Mouse (Mus musculus): ENCODE data around the gene Gm3646.

Gm3646 gene

DNA sequence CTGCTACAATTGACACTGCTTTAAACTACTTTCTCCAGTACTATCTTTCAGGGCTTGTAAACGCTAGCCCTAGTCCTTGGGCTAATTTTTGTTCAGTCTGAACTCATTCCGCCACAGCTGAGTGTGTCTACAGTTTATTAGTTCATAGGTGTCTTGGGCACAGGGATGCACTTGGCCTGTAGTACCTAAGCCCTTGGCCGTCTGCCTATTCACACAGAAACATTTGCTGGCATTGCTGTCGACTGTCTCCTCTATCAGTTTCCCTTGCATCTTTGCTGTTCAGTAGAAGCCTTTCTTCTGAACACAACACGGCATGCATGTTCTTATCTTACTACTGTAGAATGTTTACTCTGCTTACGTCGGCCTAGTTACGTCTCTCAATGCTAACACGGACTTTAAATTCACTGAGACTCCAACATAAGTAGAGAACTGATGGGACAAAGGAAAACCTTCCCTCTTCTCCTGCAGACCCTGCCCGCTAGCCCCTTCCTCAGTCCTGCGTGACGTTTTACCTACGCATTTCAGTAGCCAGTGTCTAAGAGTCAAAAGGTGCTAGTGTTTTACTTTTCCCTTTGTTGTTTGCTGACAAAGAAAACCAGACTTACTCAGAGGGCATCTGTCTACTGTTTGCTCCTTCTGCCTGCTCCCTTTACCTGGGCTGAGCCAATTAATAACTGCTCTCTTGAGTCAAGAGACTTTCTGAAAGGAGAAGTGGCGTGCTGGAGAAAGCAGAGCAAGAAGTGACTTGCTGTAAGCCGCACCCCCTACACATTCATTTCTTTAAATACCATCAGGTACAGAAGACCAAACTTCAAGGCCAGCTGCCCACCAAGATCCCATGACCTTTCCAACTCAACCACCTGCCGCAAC is 25.8 kb downstream of the Gm3646 start:
- no peak for DNase-seq (ENCODE audit: extremely low spot score)

DNA sequence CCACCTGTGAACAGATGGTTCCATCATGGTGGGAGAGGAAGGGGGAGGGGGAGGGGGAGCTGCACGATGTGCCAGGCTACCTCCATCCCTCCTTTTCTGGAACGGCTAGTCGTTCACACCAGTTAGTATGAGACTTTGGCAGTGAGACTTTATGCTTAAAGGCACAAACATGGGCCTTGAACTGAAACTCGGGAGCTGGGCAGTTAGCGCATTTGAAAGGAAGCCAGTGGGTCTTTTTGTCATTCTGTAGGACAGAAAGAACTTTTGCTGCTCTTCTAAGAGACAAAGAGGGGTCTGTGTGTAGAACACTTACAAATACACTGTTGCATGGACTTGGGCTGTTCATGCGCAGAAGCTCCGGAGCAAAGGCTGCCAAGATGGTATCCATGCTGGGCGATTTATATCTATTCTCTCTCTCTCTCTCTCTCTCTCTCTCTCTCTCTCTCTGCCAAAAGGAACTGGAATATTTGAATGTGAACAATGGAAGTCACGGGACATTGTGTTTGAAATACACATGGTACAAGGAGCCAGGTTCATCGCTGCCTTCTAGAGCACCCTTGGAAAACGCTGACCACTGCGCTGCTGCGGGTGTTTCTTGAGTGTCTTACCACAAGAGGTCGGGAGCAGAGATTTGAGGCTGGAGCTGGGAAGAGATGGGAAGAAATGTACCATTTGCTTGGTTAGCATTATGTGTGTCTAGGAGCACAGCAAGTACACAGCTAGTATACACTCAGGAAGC is 31.0 kb downstream of the Gm3646 start:
- DNase-seq (ENCODE audit: extremely low spot score) = no peak

DNA sequence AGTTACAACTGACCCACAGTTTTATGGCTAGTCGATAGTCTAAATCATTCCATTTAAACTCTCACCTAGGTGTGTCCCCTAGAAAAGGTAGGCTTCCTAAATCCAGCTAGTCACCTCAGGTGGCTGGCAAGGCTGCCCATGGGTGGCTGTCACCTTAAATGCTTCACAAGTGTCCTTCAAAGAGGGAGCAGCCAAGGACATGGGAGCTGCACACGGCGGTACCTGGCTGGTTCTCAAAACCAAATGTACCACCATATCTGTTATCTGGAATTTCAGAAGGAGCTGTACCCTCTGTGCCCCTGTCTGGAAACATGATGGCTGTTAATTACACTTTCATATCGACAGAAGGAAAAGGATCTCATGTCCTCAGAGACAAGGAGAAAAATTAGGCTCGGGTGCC is 31.6 kb downstream of the Gm3646 start:
- DNase-seq (ENCODE audit: extremely low spot score) = no peak

- peak; percentile 53 for DNase-seq (ENCODE audit: extremely low spot score)
Observed at GRCm38 (mm10) chr1:39772401-39773095, 32.6 kb downstream of the Gm3646 start.

- no peak for DNase-seq (ENCODE audit: extremely low spot score)
Observed at GRCm38 (mm10) chr1:39770436-39770835, 34.7 kb downstream of the Gm3646 start.

DNA sequence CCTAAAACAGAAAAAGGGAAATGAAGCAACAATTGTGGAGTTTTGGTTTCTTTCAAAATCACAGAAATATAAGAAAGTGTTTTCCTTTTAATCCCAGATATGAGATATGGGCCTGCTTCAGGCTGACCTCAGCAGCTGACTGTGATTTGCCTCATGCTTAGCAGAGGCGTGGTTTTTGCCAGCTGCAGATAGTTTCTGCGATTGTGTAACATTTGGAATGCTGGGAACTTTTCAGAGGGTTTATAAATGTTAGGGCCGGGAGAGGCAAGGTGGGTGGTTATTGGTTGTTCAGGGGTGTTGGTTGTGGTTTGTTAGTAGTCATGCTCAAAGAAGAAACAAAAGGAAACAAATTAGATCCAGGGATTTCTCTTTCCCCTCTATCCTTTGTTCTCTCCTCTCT is 37.1 kb downstream of the Gm3646 start:
- DNase-seq (ENCODE audit: extremely low spot score) = no peak

DNA sequence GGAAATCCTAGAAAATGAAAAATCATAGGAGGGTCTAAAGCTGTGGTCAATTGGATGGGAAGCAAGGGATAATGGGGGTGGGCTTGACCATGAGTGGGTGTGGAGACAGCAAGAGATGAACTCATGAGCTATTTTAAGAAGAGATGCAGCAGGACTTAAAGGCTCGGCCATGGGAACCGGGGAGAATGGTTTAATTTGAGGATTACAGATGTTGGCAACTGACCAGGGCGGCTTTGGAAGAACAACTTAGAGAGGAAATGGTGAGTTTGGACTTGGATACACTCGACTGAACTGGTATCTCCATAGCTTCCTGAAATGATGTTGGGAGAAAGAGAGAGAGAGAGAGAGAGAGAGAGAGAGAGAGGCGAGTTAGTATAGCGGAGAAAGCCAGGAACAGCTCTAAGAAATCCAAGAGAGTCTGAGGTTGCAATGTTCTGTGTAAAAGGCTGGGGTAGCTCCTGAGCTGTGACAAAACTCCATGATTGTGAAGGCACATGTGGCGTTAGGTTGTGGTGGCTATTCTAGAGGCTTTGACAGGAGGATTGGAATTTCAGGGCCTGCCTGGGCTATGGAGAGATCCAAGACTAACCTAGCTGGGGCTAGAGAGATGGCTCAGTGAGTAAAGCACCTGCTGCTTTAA is 39.2 kb downstream of the Gm3646 start:
- DNase-seq (ENCODE audit: extremely low spot score) = no peak

- peak; percentile 32 for DNase-seq (ENCODE audit: extremely low spot score)
Observed at GRCm38 (mm10) chr1:39762025-39762370, 43.1 kb downstream of the Gm3646 start.

- DNase-seq (ENCODE audit: extremely low spot score) = peak; percentile 78
Observed at GRCm38 (mm10) chr1:39761211-39762024, 43.7 kb downstream of the Gm3646 start.

DNA sequence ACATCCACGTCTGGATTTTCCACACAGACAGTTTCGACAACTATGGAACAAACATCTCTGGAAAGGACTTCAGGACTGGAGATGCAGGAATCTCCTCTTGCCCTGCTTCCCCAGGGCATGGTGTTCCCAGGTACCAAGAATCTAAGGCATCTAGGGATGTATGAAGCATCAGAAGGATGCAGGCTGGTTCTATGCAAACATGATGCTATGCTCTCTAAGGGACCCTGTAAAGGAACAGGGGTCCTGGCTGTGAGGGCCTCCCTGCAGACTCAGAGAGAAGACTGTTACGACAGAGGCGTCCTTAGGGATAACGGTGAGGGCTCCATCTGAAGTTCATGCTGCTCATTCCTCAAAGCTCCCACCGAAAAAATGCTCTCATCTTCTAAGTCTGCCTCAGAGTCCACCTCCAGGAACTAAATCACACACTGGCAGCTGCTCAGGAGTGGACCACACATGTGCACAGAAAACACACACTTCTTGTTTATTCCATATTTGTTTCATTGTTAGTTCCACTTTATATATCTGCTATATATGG is 44.9 kb downstream of the Gm3646 start:
- no peak for DNase-seq (ENCODE audit: extremely low spot score)

DNA sequence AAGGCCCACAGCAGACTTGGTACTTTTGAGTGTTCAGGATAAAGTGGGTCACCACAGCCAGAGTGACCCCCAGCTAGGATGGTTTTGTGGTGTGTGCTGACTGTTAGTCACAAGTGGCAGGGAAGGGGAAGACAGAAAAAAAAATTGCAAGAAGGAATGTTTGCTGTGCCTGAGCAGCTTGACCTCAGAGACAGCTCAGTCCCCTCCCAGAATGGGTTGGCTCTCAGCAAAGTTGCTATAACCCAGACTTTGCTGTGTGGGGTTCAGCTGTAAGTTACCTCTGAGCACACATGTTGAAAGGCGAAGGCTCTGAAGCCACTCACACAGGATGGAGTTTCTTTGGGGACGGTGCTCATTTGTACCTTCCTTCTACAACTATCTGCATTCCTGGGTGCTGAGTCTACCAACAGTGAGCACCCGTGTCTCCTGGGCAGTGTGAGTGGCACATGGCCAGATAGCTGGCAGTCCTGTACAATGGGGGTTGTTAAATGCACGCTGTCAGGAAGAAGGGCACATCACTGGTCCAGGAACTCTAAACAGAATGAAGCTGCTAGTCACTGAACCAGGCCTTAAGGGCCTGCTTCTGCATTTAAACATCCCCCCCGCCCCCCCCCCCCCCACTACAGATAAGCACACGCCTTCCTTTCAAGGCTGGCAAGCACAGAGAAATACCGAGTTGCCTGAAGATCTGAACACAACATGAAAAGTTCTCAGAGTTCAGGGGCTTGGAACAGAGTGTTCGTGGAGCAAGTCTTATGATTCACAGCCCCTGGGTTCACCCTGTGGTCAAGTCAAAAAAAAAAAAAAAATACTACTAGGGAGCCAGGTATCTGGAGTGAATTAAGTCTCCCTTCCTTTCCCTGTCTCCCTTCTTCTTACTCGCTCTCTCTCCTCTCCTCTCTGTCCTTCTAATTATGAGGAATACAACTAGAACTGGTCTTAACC is 45.6 kb downstream of the Gm3646 start:
- no peak for DNase-seq (ENCODE audit: extremely low spot score)

DNA sequence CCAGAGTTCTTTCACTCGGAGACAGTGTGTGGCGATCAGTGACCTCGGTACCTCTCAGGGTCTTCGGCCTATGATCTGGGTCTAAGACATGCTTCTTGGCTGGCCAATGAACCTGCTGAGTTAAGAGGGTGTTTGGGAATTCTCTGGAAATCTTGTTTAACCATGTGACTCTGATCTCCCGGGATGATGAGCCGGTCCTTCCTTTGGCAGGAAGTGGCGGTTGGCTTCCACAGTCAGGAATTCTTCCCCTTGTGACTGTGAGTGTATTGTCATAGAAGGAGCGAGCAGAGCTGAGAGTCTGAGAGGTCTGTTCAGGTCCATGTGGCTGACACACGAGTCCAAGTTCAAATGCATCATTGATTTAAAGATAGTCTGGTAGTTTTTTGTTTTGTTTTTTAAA is 46.9 kb downstream of the Gm3646 start:
- DNase-seq (ENCODE audit: extremely low spot score) = no peak

DNA sequence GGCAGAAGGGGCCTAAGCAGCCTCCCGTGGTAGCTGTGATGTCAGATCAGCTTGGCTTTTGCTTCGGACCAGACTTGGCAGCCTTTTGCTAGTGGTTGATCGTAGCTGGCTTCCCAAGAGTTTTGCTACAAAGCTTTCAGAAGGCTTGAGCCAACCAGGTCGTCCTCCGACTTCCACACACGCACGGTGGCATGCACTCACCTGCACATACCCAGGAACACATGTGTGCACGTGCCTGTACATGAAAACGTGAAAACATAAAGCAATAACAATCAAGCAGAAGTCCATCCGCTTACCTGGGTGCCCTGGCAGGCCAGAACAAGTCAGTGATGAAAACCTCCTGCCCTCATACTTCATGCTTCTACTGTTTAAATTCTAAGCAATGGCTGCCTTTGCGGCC is 48.2 kb downstream of the Gm3646 start:
- DNase-seq (ENCODE audit: extremely low spot score) = no peak

DNA sequence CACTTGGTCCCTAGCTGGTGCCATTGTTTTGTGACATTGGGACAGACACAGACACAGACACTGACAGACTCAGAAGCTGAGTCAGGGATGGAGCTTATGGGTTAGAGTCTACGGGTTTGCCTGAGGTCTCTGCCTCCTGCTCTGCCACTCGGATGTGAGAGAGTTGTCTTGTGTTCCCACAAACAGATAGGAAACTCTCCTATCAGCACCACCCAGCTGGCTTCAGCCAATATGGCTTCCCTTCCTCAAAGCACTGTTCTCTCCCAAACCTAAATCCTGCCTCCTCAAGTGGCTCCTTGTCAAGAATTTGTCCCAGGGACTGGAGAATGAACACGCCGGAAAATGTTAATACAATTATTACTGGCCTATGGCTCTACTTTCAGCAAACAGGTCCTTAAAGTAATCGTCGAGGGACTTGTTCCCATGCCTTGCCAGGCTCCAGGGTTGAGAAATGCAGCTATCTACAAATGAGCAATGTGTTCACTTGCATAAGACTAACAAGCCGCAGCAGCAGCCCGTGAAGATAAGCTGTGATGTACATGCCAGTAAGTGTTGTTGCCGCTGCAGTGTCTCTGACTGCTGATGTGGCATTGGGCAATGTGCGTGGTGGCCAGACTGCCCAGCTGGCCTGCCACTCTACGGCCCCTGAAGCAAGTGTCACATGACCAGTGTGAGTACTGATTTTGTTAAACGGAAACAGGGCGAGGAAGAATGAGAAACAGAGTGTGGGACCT is 50.7 kb downstream of the Gm3646 start:
- no peak for DNase-seq (ENCODE audit: extremely low spot score)
